In genomic region chr6:122609771-122610170, GRCm38 (mm10) we compare ENCODE assay signal across 19 mouse cellular contexts. TPM values are rescaled to one million over a fixed set of nuclear protein-coding genes. Genes with fewer than 3 reads are reported as not detected.
DNase-seq lines count a peak whose midpoint lies in the region; ATAC-seq and TF ChIP-seq lines count a peak whose summit lies in the region.
"Had no signal": no experiment of that assay in that cellular context is flagged by ENCODE, and none has a peak within 500 bp of the region (broad histone marks: within the 10 kb centered on the region; RNA-seq: fewer than 3 reads in every experiment).

Gene Gdf3 (minus strand): TSS chr6:122610087.

- H3K36me3 ChIP-seq in heart, embryonic 13.5 days: no peaks in the 10 kb centered on the region
- no peaks in the 10 kb centered on the region for H3K36me3 ChIP-seq in heart, adult 2 months (ENCODE audit: control insufficient read depth, insufficient read depth, low read length)
- no peaks in the 10 kb centered on the region for H3K36me3 ChIP-seq in liver, embryonic 15.5 days (replicated peaks)
- no peaks in the 10 kb centered on the region for H3K36me3 ChIP-seq in lung, postnatal 0 days (ENCODE audit: insufficient read depth, low read length)
- H3K36me3 ChIP-seq: embryonic facial prominence, embryonic 10.5 days; lung, embryonic 15.5 days had no signal

- TF ChIP-seq CTCF in heart, adult 2 months (IDR thresholded peaks at IDR 0.05): no peak
- TF ChIP-seq CTCF in lung, postnatal 0 days (IDR thresholded peaks at IDR 0.05): no peak

- intact Hi-C loops in heart, adult 2 months (cut with DNase I): no loop called here

- no peaks in the 10 kb centered on the region for H3K9me3 ChIP-seq in heart, embryonic 13.5 days
- H3K9me3 ChIP-seq in liver, embryonic 15.5 days (replicated peaks): no peaks in the 10 kb centered on the region
- no peaks in the 10 kb centered on the region for H3K9me3 ChIP-seq in lung, postnatal 0 days (ENCODE audit: low read length)
- H3K9me3 ChIP-seq: embryonic facial prominence, embryonic 10.5 days; forebrain, embryonic 13.5 days; lung, embryonic 15.5 days had no signal

- no peak within 1 kb of the TSS for H3K27ac ChIP-seq in heart, embryonic 13.5 days (replicated peaks)
- H3K27ac ChIP-seq in heart, adult 2 months: no peak within 1 kb of the TSS
- no peak within 1 kb of the TSS for H3K27ac ChIP-seq in liver, embryonic 15.5 days (replicated peaks)
- no peak within 1 kb of the TSS for H3K27ac ChIP-seq in lung, postnatal 0 days (ENCODE audit: low read length)
- H3K27ac ChIP-seq: embryonic facial prominence, embryonic 10.5 days; forebrain, embryonic 13.5 days; lung, embryonic 15.5 days had no signal

- DNase-seq in heart, adult 2 months: no peak
- peak; percentile 86 for DNase-seq in ES-CJ7 (ENCODE audit: low read depth, low spot score)
- no peak for DNase-seq in right cerebral cortex, postnatal 4 days
- no peak for DNase-seq in urinary bladder, postnatal 14 days (ENCODE audit: low spot score)
- no peak for DNase-seq in lung, postnatal 0 days (ENCODE audit: low spot score)
- DNase-seq: adrenal gland, postnatal 14 days; cerebellum, adult 18-20 months; gastrocnemius, postnatal 36 days; kidney, postnatal 4 days; right cerebral cortex, postnatal 14 days had no signal

- H3K4me3 ChIP-seq in heart, embryonic 13.5 days: peak within 1 kb of the TSS; percentile 13; the same call in 1 of the 2 replicates
- no peak within 1 kb of the TSS for H3K4me3 ChIP-seq in heart, adult 2 months
- peak within 1 kb of the TSS; percentile 10; the same call in 1 of the 2 replicates for H3K4me3 ChIP-seq in liver, embryonic 15.5 days (replicated peaks)
- H3K4me3 ChIP-seq in lung, postnatal 0 days (ENCODE audit: low read depth, low read length): no peak within 1 kb of the TSS
- H3K4me3 ChIP-seq: embryonic facial prominence, embryonic 10.5 days; forebrain, embryonic 13.5 days; lung, embryonic 15.5 days had no signal

- 0 out of 2 replicates have a peak, but pooled peaks cover 4% of the 10 kb centered on the region for H3K27me3 ChIP-seq in heart, embryonic 13.5 days (replicated peaks)
- H3K27me3 ChIP-seq in heart, adult 2 months (ENCODE audit: control insufficient read depth, insufficient read depth, low read length): no peaks in the 10 kb centered on the region
- H3K27me3 ChIP-seq in liver, embryonic 15.5 days: no peaks in the 10 kb centered on the region
- H3K27me3 ChIP-seq in lung, postnatal 0 days (replicated peaks; ENCODE audit: insufficient read depth, low read length): no peaks in the 10 kb centered on the region
- H3K27me3 ChIP-seq: forebrain, embryonic 13.5 days; lung, embryonic 15.5 days had no signal

- ATAC-seq in heart, embryonic 13.5 days (ENCODE audit: extremely low read depth, insufficient number of reproducible peaks, low FRiP score, low TSS enrichment): no peak
- ATAC-seq in erythroblast, adult 5-6 weeks (replicated peaks; ENCODE audit: low FRiP score, poor library complexity, severe bottlenecking): peak; percentile 68
- ATAC-seq in liver, embryonic 15.5 days (ENCODE audit: insufficient read depth): peak; percentile 70; the same call in 1 of the 2 replicates
- no peak for ATAC-seq in lung, postnatal 0 days
- ATAC-seq: forebrain, embryonic 13.5 days; midbrain, embryonic 16.5 days had no signal

- H3K4me2 ChIP-seq in heart, embryonic 13.5 days: peak within 1 kb of the TSS; percentile 51
- peak within 1 kb of the TSS; percentile 50 for H3K4me2 ChIP-seq in liver, embryonic 15.5 days
- H3K4me2 ChIP-seq in lung, postnatal 0 days (replicated peaks; ENCODE audit: low read depth, low read length): no peak within 1 kb of the TSS
- H3K4me2 ChIP-seq: forebrain, embryonic 13.5 days; lung, embryonic 15.5 days had no signal

- WGBS in heart, embryonic 13.5 days: 16% methylated on average over 14 of the region's 14 CpGs
- 21% methylated on average over 14 of the region's 14 CpGs for WGBS in heart, adult 2 months
- whole genome bisulfite sequencing in liver, embryonic 15.5 days (ENCODE audit: insufficient replicate concordance): 16% methylated on average over 14 of the region's 14 CpGs
- WGBS in lung, postnatal 0 days: 39% methylated on average over 14 of the region's 14 CpGs

- TF ChIP-seq EP300 in heart, adult 2 months (IDR thresholded peaks at IDR 0.05; ENCODE audit: insufficient read depth, low read depth, low read length): no peak
- TF ChIP-seq EP300 in lung, postnatal 0 days (IDR thresholded peaks at IDR 0.05): no peak

- TF ChIP-seq POLR2A in heart, adult 2 months (IDR thresholded peaks at IDR 0.05; ENCODE audit: insufficient read depth, low read depth, low read length): no peak

- H3K9ac ChIP-seq in heart, embryonic 13.5 days: no peak within 1 kb of the TSS
- H3K9ac ChIP-seq in heart, adult 2 months (ENCODE audit: low read depth, low read length): no peak within 1 kb of the TSS
- H3K9ac ChIP-seq in liver, embryonic 15.5 days: no peak within 1 kb of the TSS
- no peak within 1 kb of the TSS for H3K9ac ChIP-seq in lung, postnatal 0 days (replicated peaks; ENCODE audit: low read depth)
- H3K9ac ChIP-seq: forebrain, embryonic 13.5 days; lung, embryonic 15.5 days had no signal

- peaks cover 6% of the 10 kb centered on the region for H3K4me1 ChIP-seq in heart, embryonic 13.5 days
- no peaks in the 10 kb centered on the region for H3K4me1 ChIP-seq in heart, adult 2 months (ENCODE audit: control insufficient read depth, insufficient read depth, low read length)
- H3K4me1 ChIP-seq in liver, embryonic 15.5 days (replicated peaks): peaks cover 11% of the 10 kb centered on the region
- no peaks in the 10 kb centered on the region for H3K4me1 ChIP-seq in lung, postnatal 0 days (ENCODE audit: insufficient read depth, low read depth, low read length)
- H3K4me1 ChIP-seq: forebrain, embryonic 13.5 days; lung, embryonic 15.5 days had no signal

- H3K79me2 ChIP-seq in heart, adult 2 months (replicated peaks; ENCODE audit: control insufficient read depth, insufficient read depth, low read length): no peaks in the 10 kb centered on the region

RNA-seq across cellular contexts. Expression of gene Gdf3, which starts in this region (rescaled TPM):
- polyA plus RNA-seq in heart, embryonic 13.5 days (2015; fragmentation: Nextera tagmentation; extraction: Ambion mirVana): 0.20 and 0.27 TPM in 2 replicates
- not detected for total RNA-seq in heart, adult 2 months (2021)
- not detected in 2 replicates for polyA plus RNA-seq in heart, adult 2 months (2012; rRNA removed)
- 3.6 TPM in 1 of 2 replicates, not detected in the other for total RNA-seq in erythroblast, adult 5-6 weeks (2015; ENCODE audit: low replicate concordance)
- 0.51 and 0.98 TPM in 2 replicates for total RNA-seq in erythroblast, adult 5-6 weeks (2017; ENCODE audit: low replicate concordance)
- polyA plus RNA-seq in liver, embryonic 15.5 days (2015; fragmentation: Nextera tagmentation; extraction: Ambion mirVana): 1.2 and 1.6 TPM in 2 replicates
- polyA plus RNA-seq in lung, postnatal 0 days (2015; fragmentation: Nextera tagmentation; extraction: Ambion mirVana): not detected in 2 replicates
- total RNA-seq: adrenal gland, postnatal 14 days; gastrocnemius, postnatal 36 days; left cerebral cortex, postnatal 14 days had no signal
- polyA plus RNA-seq: C2C12; forebrain, embryonic 13.5 days; lung, embryonic 15.5 days had no signal

Comparison
In these comparisons a context has a peak if more than half of its experiments do, and no peak if none do; other contexts are left out.
1. H3K4me3 ChIP-seq: peak in heart, embryonic 13.5 days (single experiment) and liver, embryonic 15.5 days (single experiment); none in heart, adult 2 months (single experiment) and lung, postnatal 0 days (single experiment).
2. ATAC-seq: peak in erythroblast, adult 5-6 weeks (single experiment) and liver, embryonic 15.5 days (single experiment); none in heart, embryonic 13.5 days (single experiment) and lung, postnatal 0 days (single experiment).